Mouse (Mus musculus): ENCODE data around the gene Efcab3.
A peak's percentile ranks its signal among the peaks of the same experiment; 100 is the strongest.
"Not testable (repeated sequence)": the region's sequence is repeated elsewhere in the genome, so short reads cannot be mapped to it uniquely, and the experiment has no call there.

Gene Efcab3

DNA sequence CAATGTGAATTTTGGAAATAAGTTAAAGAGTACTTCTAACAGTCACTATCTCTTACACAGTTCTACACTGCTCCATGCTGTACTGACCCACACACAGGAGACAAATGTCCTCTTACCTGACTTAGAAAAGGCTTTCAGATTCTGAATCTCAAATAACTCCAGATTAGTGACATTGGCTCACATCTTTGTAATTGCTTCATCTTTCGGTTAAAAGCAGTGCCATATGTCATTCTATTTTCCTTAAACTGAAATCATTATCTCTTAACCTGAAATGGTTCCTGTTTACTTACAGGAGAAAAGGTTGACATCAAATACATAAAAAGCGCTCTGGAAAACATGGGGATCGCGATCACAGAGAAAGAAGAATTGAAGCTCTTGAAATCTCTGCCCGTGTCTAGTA lies at the start of gene Efcab3:
Gene Efcab3, plus strand, starts transcription at position 301 of the 400 bp plus-strand sequence.
- no peak for DNase-seq (ENCODE audit: low read depth, low spot score)

GRCm38 (mm10) chr11:105021071-105021470 lies 42.3 kb upstream of the Efcab3 start:
- peak; percentile 25 for DNase-seq (ENCODE audit: low read depth, low spot score)

DNA sequence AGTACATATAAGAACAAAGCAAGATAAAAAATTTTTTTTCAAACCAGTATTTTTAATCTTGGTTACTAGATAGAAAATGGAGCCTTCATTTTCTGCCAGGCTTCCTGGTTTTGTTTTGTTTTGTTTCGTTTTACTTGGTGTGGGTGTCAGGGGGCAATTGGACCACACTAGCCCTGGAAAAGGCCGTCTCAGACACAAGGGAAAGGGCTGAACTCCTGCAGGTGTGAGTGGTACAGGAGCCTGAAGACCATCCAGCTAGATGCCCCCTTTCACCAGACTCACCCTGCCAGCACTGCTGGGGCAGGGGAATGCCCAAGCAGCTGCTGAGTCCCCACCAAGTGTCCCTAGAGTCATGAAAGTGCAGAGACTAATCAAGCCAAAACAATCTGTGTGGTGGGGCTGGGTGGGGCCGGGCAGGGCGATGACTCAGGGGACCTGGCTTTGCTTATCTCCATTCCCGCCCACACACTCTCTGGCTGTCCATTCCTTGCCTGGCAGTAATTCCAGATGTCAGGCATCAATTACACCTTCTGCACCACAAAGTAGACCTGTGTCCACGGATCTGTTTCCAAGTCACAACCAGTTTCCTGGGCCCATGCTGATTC lies 34.5 kb upstream of the Efcab3 start:
- DNase-seq (ENCODE audit: low read depth, low spot score): no peak

GRCm38 (mm10) chr11:105029525-105029924 lies 33.9 kb upstream of the Efcab3 start:
- no peak for DNase-seq (ENCODE audit: low read depth, low spot score)

DNA sequence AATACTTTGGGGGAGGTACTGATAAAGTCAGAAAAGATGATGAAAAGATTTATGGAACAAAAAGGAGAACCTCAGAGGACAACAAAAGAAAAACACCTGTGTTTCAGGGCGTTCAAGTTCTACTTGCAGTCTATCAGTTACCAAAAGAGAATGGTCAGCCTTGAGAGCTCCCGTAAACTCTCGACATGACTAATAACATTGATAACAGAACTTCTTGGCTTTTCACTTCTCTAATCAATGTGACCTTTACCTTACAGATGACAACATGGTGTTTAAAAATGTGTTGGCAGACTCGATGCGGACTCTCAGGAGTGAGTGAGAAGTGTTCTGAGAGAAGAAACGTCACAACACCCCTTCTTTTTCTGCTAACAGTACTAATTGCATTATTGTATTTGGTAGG lies 33.2 kb upstream of the Efcab3 start:
- no peak for DNase-seq (ENCODE audit: low read depth, low spot score)

- no peak for DNase-seq (ENCODE audit: low read depth, low spot score)
Measured at GRCm38 (mm10) chr11:105031103-105031502, 32.3 kb upstream of the Efcab3 start.

- DNase-seq (ENCODE audit: low read depth, low spot score): no peak
Measured at GRCm38 (mm10) chr11:105035081-105035480, 28.3 kb upstream of the Efcab3 start.

GRCm38 (mm10) chr11:105112448-105112847 lies 49.1 kb downstream of the Efcab3 start:
- DNase-seq (ENCODE audit: low read depth, low spot score): not testable (repeated sequence)

DNA sequence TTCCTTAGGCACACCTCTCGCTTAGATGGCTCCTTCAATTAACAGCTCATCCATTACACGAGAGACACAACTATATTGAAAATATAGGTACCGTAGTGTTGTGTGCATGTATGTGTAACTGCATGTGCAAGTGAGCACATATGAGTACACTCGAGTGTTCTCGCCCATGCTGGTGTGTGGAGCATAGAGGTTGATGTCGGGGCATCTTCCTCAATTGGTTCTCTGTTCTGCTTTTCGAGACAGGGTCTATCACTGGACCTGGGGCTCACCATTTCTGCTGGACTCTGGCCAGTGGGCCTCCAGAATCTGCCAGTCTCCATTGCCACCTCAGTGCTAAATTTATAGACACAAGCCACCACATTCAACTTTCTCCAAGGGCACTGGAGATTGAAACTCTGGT lies 54.4 kb downstream of the Efcab3 start:
- DNase-seq (ENCODE audit: low read depth, low spot score): no peak

DNA sequence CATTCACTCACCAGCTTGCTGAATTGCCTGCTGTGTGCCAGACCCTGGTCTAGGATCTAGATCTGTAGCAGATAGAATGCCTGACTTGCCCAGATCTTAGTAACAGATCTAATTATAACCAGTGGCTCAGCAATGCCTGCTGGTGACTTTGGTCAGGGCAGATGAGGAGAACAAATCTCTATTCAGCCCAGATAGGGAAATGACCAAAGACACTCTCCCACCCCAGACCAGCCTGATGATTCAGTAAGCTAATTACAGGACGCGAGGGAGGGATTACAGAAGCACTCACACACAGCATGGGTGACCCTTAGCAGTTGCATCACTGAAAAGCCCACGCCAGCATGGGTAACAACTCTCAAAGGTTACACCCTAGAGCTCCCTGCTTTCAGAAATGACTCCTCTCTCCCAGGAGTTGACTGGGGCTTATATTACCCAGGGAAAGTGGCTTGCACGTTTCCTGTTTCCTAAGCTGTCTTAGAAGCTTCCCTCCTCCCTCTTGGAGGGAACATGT lies 57.2 kb downstream of the Efcab3 start:
- DNase-seq (ENCODE audit: low read depth, low spot score): no peak

- not testable (repeated sequence) for DNase-seq (ENCODE audit: low read depth, low spot score)
Measured at GRCm38 (mm10) chr11:105121792-105122191, 58.4 kb downstream of the Efcab3 start.

DNA sequence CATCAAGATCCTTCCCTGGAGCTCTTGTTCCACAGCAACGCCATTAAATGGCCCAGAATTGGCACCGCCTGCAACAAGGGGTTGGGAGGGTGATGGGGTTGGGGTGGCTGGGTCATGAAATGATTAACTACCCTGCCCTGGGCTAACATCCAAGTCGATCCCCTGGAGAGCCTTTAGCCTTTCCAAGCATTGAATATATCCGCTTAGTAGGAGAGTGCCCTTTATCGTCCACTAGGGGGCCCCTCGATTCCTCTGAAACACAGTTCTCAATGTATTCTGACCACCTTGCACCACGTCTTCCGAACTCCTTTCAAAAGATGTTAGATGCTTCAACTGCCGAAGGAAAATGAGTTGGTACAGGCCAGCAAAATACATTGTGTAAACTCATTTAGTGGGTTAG lies 60.6 kb downstream of the Efcab3 start:
- DNase-seq (ENCODE audit: low read depth, low spot score): peak; percentile 52

DNA sequence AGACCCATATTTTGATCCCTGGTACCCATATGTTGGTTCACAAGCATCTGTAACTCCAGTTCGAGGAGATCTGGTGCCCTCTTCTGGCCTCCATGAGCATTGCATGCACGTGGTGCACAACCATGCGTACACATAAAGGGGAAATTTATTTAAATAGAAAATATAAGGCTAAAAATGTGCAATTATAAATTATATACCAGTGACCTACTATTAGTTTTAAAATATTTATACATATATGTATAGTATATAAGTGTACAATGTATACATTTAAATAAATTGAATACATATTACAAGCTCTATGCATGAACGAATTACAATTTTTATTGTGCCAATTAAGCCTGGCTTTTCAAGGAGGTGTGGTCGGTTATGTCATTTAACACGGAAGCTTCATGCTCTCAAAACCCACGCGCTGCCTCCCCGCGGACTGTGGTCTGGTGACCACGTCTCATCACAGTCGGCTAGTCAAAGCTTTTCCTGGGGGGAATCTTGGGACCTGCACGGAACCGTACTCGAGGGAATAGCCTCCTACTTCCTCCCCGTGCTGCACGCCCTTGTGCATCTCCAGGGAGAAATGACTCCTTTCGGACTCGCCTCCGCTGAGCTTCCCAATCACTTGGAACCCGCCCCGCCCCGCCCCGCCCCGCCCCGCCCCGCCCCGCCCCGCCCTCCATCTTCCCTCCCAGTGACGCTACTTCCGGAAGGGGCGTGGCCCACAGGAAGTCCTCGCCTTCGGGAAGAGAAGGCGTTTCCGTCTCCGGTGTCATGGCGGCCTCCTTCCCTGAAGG lies 62.5 kb downstream of the Efcab3 start, which contains the start of gene Mettl2:
Gene Mettl2, plus strand, starts transcription at position 691 of the 785 bp plus-strand sequence.
- DNase-seq (ENCODE audit: low read depth, low spot score): peak; percentile 86

- DNase-seq (ENCODE audit: low read depth, low spot score): no peak
Measured at GRCm38 (mm10) chr11:105126520-105127029, 63.2 kb downstream of the Efcab3 start.

DNA sequence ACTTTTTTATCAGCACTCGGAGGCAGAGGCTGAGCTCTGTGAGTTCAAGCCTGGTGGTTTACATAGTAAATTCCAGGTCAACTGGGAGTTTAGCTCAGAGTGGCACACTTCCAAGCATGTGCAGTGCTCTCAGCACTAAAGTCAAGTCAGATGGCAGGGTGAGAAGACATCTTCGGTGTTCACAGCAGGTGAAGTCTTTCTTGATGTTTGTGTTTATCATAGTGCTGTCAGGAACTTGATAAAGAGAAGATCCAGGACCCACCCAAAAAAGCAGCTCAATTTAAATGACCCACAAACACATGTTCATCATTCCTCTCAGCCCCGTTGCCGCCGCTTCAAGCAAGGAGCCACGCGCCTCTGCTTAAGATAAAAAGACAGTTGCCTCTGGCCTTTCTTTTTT lies 72.3 kb downstream of the Efcab3 start:
- DNase-seq (ENCODE audit: low read depth, low spot score): no peak

DNA sequence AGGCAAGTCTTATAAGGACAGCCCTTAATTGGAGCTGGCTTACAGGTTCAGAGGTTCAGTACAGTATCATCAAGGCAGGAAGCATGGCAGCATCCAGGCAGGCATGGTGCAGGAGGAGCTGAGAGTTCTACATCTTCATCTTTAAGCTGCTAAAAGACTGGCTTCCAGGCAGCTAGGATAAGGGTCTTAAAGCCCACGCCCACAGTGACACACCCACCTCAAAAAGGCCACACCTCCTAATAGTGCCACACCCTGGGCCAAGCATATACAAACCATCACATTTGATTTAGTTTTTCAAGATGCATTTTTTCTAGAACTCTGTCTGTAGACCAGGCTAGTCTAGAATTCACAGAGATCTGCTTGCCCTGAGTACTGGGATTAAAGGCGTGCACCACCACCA lies 73.9 kb downstream of the Efcab3 start:
- not testable (repeated sequence) for DNase-seq (ENCODE audit: low read depth, low spot score)

DNA sequence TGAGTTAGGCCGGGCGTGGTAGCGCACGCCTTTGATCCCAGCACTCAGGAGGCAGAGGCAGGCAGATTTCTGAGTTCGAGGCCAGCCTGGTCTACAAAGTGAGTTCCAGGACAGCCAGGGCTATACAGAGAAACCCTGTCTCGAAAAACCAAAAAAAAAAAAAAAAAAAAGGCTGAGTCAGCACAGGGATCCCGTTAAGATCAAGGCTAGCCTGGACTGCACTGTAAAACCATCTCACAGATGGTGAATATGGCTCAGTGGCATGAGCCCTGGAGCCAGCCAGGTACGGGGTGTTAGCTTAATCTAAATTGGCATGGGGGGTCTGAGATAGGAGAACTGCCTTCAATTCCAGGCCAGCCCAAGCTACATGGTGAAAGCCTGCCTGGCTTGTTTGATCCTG lies 77.1 kb downstream of the Efcab3 start:
- not testable (repeated sequence) for DNase-seq (ENCODE audit: low read depth, low spot score)

DNA sequence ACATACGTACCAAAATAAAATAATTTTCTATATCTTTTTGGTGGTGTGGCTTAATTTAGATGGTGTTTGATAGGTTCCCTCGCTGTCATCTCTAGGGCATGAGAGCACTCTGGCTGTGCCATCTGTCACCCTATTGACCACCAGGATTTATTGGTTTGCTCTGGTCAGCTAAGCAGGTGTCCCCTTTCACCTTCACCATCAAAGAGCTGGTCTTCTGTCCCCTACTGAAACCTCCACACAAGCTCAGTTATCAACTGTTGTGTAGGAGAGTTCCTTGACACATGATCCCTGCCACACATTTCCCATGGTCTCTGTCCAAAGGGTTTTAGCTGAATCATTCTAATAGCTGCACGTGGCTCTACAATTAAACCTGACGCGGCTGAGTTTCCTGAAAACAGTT lies 77.7 kb downstream of the Efcab3 start:
- DNase-seq (ENCODE audit: low read depth, low spot score): no peak

- DNase-seq (ENCODE audit: low read depth, low spot score): no peak
Measured at GRCm38 (mm10) chr11:105143564-105143963, 80.2 kb downstream of the Efcab3 start.

GRCm38 (mm10) chr11:105144084-105144483 lies 80.7 kb downstream of the Efcab3 start:
- no peak for DNase-seq (ENCODE audit: low read depth, low spot score)

GRCm38 (mm10) chr11:105144508-105145210 lies 81.3 kb downstream of the Efcab3 start:
- DNase-seq (ENCODE audit: low read depth, low spot score): no peak

GRCm38 (mm10) chr11:105145211-105145610 lies 81.8 kb downstream of the Efcab3 start:
- no peak for DNase-seq (ENCODE audit: low read depth, low spot score)

Data from CD4-positive helper T cell, adult 2 months (primary cell).